Mouse (Mus musculus) spleen, postnatal 4 days (tissue): ENCODE data around the gene Prkcz.

Experiments
- DNase-seq, 2 experiments: peaks; one replicate each; pipeline ENCODE4 v3.0.0; 2022; ENCODE audit warnings: low spot score in 2 of 2

Prkcz gene

GRCm38 (mm10) chr4:155220213-155221100 lies 140.7 kb downstream of the Prkcz start:
- DNase-seq, result no peak

- no peak for DNase-seq
These were observed 141.6 kb downstream of the Prkcz start for GRCm38 (mm10) chr4:155219271-155220212.

GRCm38 (mm10) chr4:155218104-155218732 lies 142.9 kb downstream of the Prkcz start:
- no peak for DNase-seq

- no peak for DNase-seq
These were observed 143.7 kb downstream of the Prkcz start for GRCm38 (mm10) chr4:155217241-155218103.

- DNase-seq, result no peak
These were observed 145.2 kb downstream of the Prkcz start for GRCm38 (mm10) chr4:155215773-155216630.

GRCm38 (mm10) chr4:155215203-155215602 lies 146.0 kb downstream of the Prkcz start:
- DNase-seq, result no peak

GRCm38 (mm10) chr4:155214793-155215192 lies 146.4 kb downstream of the Prkcz start:
- no peak for DNase-seq

- DNase-seq, result no peak
These were observed 147.0 kb downstream of the Prkcz start for GRCm38 (mm10) chr4:155214188-155214587.

- no peak for DNase-seq
These were observed 147.5 kb downstream of the Prkcz start for GRCm38 (mm10) chr4:155213752-155214054.

- no peak for DNase-seq
These were observed 148.0 kb downstream of the Prkcz start for GRCm38 (mm10) chr4:155213052-155213751.
